Mouse (Mus musculus) thymus, adult 2 months (tissue): ENCODE measurements around the gene Sobp.

Experiments
- CTCF ChIP-seq: fragments of 200-500 bp; IDR thresholded peaks from 2 replicates; pipeline ENCODE4 v1.5.1; 2012; ENCODE audit warnings: mild to moderate bottlenecking, control low read depth, low read length, moderate library complexity, borderline replicate concordance; ENCODE audit not compliant: control insufficient read depth, poor library complexity, insufficient read depth; ENCODE audit errors: extremely low read depth
- POLR2A ChIP-seq: fragments of 200-500 bp; IDR thresholded peaks from 2 replicates; pipeline ENCODE4 v1.6.1; 2012; ENCODE audit warnings: mild to moderate bottlenecking, low read length, control low read depth, moderate library complexity; ENCODE audit not compliant: control insufficient read depth, poor library complexity, insufficient read depth; ENCODE audit errors: extremely low read depth

DNA sequence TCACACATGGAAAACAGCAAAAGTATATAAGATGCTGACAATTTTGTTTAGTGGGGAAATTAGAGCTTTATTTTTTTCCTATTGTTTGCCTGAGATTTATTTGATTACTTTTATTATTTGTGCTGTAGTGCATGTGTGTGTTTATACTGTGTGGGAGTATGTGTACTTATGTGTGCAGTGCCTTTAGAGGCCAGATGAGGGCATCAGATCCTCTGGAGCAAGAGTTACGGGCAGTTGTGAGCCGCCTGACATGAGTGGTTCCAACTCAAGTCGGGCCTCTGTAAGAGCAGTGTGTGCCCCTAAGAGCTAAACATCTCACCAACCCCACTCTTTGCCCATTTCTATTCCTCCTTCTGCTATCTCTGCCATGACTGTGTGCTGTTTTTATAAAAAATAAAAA is 7.5 kb downstream of the Sobp start:
- TF ChIP-seq POLR2A = no peak
- TF ChIP-seq CTCF = no peak
